Mouse (Mus musculus) liver, embryonic 14.5 days (tissue): Measurements from ENCODE around the gene Prkg1.

Source experiments
- CTCF ChIP-seq: IDR thresholded peaks from 2 replicates; pipeline ENCODE4 v1.5.1; 2016; ENCODE audit warnings: antibody characterized with exemption, low read depth, control low read depth
- EP300 ChIP-seq: IDR thresholded peaks from 2 replicates; pipeline ENCODE4 v1.6.1; 2016; ENCODE audit warnings: antibody characterized with exemption, low read depth

DNA sequence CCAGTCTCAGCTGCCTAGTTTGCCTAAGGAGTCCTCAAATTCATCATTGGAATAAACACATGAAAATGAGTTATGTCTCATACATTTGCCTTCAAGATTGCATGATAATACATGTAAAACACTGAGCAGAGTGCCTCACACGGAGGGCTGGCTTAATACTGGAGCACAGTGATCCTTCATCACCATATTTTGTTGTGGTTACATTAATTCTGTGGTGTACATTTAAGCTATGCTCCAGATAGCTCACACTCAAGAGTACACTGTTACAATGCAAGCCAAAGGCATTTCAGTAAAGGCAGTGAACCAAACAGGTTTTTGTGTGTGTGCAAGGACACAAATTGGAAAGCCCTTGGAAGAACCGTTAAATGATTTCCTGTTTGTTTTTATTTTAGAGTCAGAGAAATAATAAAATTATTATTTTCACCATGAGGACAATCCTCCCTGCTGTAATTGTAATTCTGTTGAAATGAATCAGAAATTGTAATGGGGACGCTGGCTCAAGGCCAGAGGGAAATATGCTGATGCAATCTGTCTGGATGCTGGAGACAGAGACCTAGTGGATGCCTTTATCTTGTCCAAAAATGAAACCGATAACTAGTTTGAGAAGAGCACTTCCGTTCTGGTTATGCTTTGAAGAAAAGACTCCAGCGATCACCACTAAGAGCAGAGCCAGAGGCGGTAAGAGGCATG lies 484.9 kb downstream of the Prkg1 start:
- TF ChIP-seq EP300: no peak
- no peak for TF ChIP-seq CTCF
